Mouse (Mus musculus) liver, embryonic 14.5 days (tissue): Measurements from ENCODE around the gene Shld1.

ENCODE experiments used
- CTCF ChIP-seq: IDR thresholded peaks from 2 replicates; pipeline ENCODE4 v1.5.1; 2016; ENCODE audit warnings: antibody characterized with exemption, low read depth, control low read depth
- EP300 ChIP-seq: IDR thresholded peaks from 2 replicates; pipeline ENCODE4 v1.6.1; 2016; ENCODE audit warnings: antibody characterized with exemption, low read depth

- TF ChIP-seq CTCF: no peak
- TF ChIP-seq EP300: no peak
Observed at GRCm38 (mm10) chr2:132716901-132717536, 30.3 kb downstream of the Shld1 start.
